Mouse (Mus musculus): ENCODE data around the gene Mb. TPM values are rescaled to one million over a fixed set of nuclear protein-coding genes. Genes with fewer than 3 reads are reported as not detected.

Mb gene
- polyA plus RNA-seq, 1 experiment from 2014 or later = not detected

- no peak for ATAC-seq (ENCODE audit: low FRiP score)
- Histone ChIP-seq H3K4me1 (ENCODE audit: control insufficient read depth, insufficient read depth, low read length) (no peaks in the 10 kb centered on the region; the same call in 1 of the 2 replicates), H3K4me3 (ENCODE audit: low read depth, low read length) (no peak overlapping the region), H3K36me3 (ENCODE audit: control insufficient read depth, insufficient read depth, low read length) (no peaks in the 10 kb centered on the region), H3K27me3 (ENCODE audit: control insufficient read depth, insufficient read depth, low read length) (no peaks in the 10 kb centered on the region), H3K4me2 (no peak overlapping the region), H3K9ac (ENCODE audit: low read length) (no peak overlapping the region), H3K9me3 (ENCODE audit: control insufficient read depth, low read length) (no peaks in the 10 kb centered on the region), H3K27ac (ENCODE audit: low read depth, low read length) (no peak overlapping the region)
- WGBS = 74% methylated on average over 4 of the region's 4 CpGs
- DNase-seq (ENCODE audit: low spot score, missing footprints) = no peak
Observed at GRCm38 (mm10) chr15:77014985-77015384, 35.5 kb downstream of the Mb start.

DNA sequence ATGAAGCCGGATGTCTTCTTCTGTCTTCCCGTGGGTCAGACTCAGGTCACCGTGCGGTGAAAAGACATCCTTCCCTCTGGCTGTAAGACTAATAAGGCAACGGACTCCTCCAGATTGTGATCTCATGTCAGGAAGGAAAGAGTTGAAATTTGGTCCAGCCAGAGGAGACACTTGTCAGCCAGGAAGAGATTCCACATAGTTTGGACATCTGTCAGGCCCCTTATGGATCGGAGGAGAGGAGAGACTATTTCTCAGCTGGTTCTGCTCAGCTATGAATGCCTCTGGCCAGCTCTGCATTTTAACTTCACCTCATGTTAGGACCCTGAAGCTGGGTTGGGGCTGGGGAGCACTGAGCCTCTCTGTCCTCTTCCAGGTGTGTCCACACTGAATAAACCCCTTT lies 36.0 kb downstream of the Mb start:
- H3K27ac ChIP-seq (ENCODE audit: low read depth, low read length) = no peak overlapping the region
- no peak overlapping the region for H3K4me2 ChIP-seq
- DNase-seq (ENCODE audit: low spot score, missing footprints) (no peak), ATAC-seq (ENCODE audit: low FRiP score) (no peak)
- H3K36me3 ChIP-seq (ENCODE audit: control insufficient read depth, insufficient read depth, low read length) = no peaks in the 10 kb centered on the region
- WGBS = 81% methylated on average over 6 of the region's 6 CpGs
- no peak overlapping the region for H3K9ac ChIP-seq (ENCODE audit: low read length)
- H3K4me3 ChIP-seq (ENCODE audit: low read depth, low read length) = no peak overlapping the region
- H3K9me3 ChIP-seq (ENCODE audit: control insufficient read depth, low read length) = no peaks in the 10 kb centered on the region
- no peaks in the 10 kb centered on the region; the same call in 1 of the 2 replicates for H3K4me1 ChIP-seq (ENCODE audit: control insufficient read depth, insufficient read depth, low read length)
- H3K27me3 ChIP-seq (ENCODE audit: control insufficient read depth, insufficient read depth, low read length) = no peaks in the 10 kb centered on the region

DNA sequence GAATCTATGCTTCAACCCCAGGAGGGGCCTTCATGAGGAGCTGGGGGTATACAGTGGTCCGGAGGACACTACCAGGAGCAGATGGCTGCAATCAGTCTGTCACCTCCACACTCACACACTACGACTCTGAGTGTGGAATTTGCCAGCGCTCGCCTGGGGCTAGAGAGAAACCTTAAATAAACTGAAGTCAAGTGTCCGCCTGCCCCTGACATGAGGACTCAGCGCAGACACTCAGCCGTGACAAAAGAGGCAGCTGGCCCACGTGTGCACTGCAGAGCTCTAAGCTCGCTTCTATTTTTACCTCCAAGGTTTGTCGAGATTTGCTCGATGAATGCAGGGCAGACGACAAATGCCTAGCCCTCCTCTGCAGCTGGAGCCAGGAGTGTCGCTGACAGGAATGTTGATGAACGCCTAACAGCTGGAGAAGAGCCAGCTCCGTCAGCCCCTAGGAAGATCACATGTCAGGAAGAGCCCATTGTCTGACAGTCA lies 36.7 kb downstream of the Mb start:
- Histone ChIP-seq H3K27me3 (ENCODE audit: control insufficient read depth, insufficient read depth, low read length) (no peaks in the 10 kb centered on the region), H3K4me1 (ENCODE audit: control insufficient read depth, insufficient read depth, low read length) (no peaks in the 10 kb centered on the region; the same call in 1 of the 2 replicates), H3K9me3 (ENCODE audit: control insufficient read depth, low read length) (no peaks in the 10 kb centered on the region), H3K4me3 (ENCODE audit: low read depth, low read length) (no peak overlapping the region), H3K36me3 (ENCODE audit: control insufficient read depth, insufficient read depth, low read length) (no peaks in the 10 kb centered on the region), H3K27ac (ENCODE audit: low read depth, low read length) (no peak overlapping the region), H3K9ac (ENCODE audit: low read length) (no peak overlapping the region), H3K4me2 (no peak overlapping the region)
- DNase-seq (ENCODE audit: low spot score, missing footprints) = no peak
- WGBS = 57% methylated on average over 15 of the region's 15 CpGs
- ATAC-seq (ENCODE audit: low FRiP score) = no peak

DNA sequence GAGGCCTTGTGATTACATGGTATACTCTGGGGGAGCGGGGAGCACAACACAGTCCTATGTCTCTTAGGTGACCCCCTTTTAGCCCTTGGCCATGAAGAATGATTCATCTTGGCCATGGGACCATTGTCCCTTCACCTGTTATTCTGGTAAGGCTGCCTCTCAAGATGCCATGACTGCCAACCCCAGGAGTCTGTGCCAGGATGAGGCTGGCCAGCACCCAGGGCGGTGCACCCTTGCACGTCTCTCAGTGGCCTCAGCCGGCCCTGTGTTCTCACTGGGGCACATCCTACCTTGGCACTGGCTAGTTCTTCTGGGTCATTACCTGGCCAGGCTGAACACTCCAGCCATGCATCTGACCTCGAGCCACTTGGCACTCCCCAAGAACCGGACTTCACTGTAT lies 41.6 kb downstream of the Mb start:
- Histone ChIP-seq H3K27me3 (ENCODE audit: control insufficient read depth, insufficient read depth, low read length) (no peaks in the 10 kb centered on the region), H3K9ac (ENCODE audit: low read length) (no peak overlapping the region), H3K9me3 (ENCODE audit: control insufficient read depth, low read length) (no peaks in the 10 kb centered on the region), H3K36me3 (ENCODE audit: control insufficient read depth, insufficient read depth, low read length) (no peaks in the 10 kb centered on the region), H3K4me1 (ENCODE audit: control insufficient read depth, insufficient read depth, low read length) (no peaks in the 10 kb centered on the region), H3K27ac (ENCODE audit: low read depth, low read length) (no peak overlapping the region), H3K4me3 (ENCODE audit: low read depth, low read length) (no peak overlapping the region), H3K4me2 (no peak overlapping the region)
- no peak for ATAC-seq (ENCODE audit: low FRiP score)
- WGBS = 92% methylated on average over 6 of the region's 6 CpGs
- DNase-seq (ENCODE audit: low spot score, missing footprints) = no peak

DNA sequence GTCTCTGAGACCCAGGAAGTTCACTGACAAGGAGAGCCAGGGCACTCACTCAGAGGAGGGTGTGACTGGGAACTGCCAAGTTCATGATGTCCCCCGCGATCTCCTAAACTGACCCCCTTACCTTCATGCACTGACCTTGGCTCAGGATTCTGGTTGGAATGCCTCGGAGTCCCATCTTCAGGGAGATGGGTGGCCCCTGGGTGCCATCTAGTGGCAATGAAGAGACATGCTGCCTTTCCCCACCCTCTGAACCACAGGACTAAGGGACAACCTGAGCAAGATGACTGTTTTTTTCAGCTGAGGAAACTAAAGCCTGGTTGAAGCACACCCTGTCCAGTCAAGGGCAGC lies 46.6 kb downstream of the Mb start:
- Histone ChIP-seq H3K9me3 (ENCODE audit: control insufficient read depth, low read length) (no peaks in the 10 kb centered on the region), H3K4me3 (ENCODE audit: low read depth, low read length) (no peak overlapping the region), H3K27ac (ENCODE audit: low read depth, low read length) (no peak overlapping the region), H3K9ac (ENCODE audit: low read length) (no peak overlapping the region), H3K36me3 (ENCODE audit: control insufficient read depth, insufficient read depth, low read length) (no peaks in the 10 kb centered on the region), H3K4me1 (ENCODE audit: control insufficient read depth, insufficient read depth, low read length) (no peaks in the 10 kb centered on the region), H3K4me2 (no peak overlapping the region), H3K27me3 (ENCODE audit: control insufficient read depth, insufficient read depth, low read length) (no peaks in the 10 kb centered on the region)
- WGBS = 27% methylated on average over 3 of the region's 3 CpGs
- ATAC-seq (ENCODE audit: low FRiP score) (no peak), DNase-seq (ENCODE audit: low spot score, missing footprints) (peak; percentile 88)

GRCm38 (mm10) chr15:77003173-77003867 lies 47.1 kb downstream of the Mb start:
- H3K9ac ChIP-seq (ENCODE audit: low read length) = no peak overlapping the region
- 92% methylated on average over 3 of the region's 3 CpGs for WGBS
- no peak overlapping the region for H3K27ac ChIP-seq (ENCODE audit: low read depth, low read length)
- H3K4me2 ChIP-seq = no peak overlapping the region
- H3K27me3 ChIP-seq (ENCODE audit: control insufficient read depth, insufficient read depth, low read length) = no peaks in the 10 kb centered on the region
- ATAC-seq (ENCODE audit: low FRiP score) = no peak
- DNase-seq (ENCODE audit: low spot score, missing footprints) = no peak
- H3K9me3 ChIP-seq (ENCODE audit: control insufficient read depth, low read length) = no peaks in the 10 kb centered on the region
- no peaks in the 10 kb centered on the region for H3K4me1 ChIP-seq (ENCODE audit: control insufficient read depth, insufficient read depth, low read length)
- H3K36me3 ChIP-seq (ENCODE audit: control insufficient read depth, insufficient read depth, low read length) = no peaks in the 10 kb centered on the region
- H3K4me3 ChIP-seq (ENCODE audit: low read depth, low read length) = no peak overlapping the region

DNA sequence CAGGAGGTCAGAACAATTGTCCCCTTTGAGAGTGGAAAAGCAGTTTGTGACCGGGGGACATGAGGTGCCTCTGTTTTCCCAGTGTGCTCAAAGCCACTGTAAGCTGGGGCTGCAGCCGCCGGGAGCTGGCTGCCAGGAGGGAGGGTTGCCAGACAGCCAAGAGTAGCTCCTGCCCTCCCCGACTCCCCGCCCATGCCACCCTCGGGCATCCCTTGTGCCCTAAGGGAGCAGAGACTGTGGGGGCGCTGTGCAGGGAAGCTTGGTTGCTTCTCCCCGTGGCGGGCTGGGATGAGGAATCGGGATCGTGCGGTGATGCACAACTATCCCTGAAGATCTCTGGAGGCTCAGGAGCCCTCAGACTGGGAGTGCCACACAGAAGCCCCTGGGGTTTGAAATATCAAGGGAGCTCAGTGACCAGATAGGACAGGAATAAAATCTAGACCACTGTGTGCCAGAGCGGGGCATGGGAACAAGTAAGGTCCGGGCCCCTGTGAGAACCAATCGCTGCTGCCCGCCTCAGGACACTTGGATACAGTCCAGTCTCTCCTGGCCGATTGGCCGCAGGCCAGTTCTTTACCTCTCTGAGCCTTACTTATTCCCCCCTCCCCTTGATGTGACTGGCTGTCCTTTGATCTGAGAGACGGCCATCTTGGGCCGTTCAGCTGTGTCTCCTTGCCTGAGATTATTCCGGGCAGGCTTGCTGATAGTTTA lies 51.4 kb downstream of the Mb start:
- Histone ChIP-seq H3K4me3 (ENCODE audit: low read depth, low read length) (no peak overlapping the region), H3K27ac (ENCODE audit: low read depth, low read length) (no peak overlapping the region), H3K4me1 (ENCODE audit: control insufficient read depth, insufficient read depth, low read length) (no peaks in the 10 kb centered on the region), H3K9me3 (ENCODE audit: control insufficient read depth, low read length) (no peaks in the 10 kb centered on the region), H3K9ac (ENCODE audit: low read length) (no peak overlapping the region), H3K36me3 (ENCODE audit: control insufficient read depth, insufficient read depth, low read length) (no peaks in the 10 kb centered on the region), H3K27me3 (ENCODE audit: control insufficient read depth, insufficient read depth, low read length) (no peaks in the 10 kb centered on the region), H3K4me2 (no peak overlapping the region)
- ATAC-seq (ENCODE audit: low FRiP score) (no peak), DNase-seq (ENCODE audit: low spot score, missing footprints) (no peak)
- WGBS = 51% methylated on average over 21 of the region's 21 CpGs

GRCm38 (mm10) chr15:76998048-76998447 lies 52.4 kb downstream of the Mb start:
- Histone ChIP-seq H3K4me2 (no peak overlapping the region), H3K36me3 (ENCODE audit: control insufficient read depth, insufficient read depth, low read length) (no peaks in the 10 kb centered on the region), H3K4me3 (ENCODE audit: low read depth, low read length) (no peak overlapping the region), H3K9me3 (ENCODE audit: control insufficient read depth, low read length) (no peaks in the 10 kb centered on the region), H3K27ac (ENCODE audit: low read depth, low read length) (no peak overlapping the region), H3K27me3 (ENCODE audit: control insufficient read depth, insufficient read depth, low read length) (no peaks in the 10 kb centered on the region), H3K4me1 (ENCODE audit: control insufficient read depth, insufficient read depth, low read length) (no peaks in the 10 kb centered on the region), H3K9ac (ENCODE audit: low read length) (no peak overlapping the region)
- ATAC-seq (ENCODE audit: low FRiP score) (no peak), DNase-seq (ENCODE audit: low spot score, missing footprints) (no peak)
- WGBS = 82% methylated on average over 2 of the region's 2 CpGs

DNA sequence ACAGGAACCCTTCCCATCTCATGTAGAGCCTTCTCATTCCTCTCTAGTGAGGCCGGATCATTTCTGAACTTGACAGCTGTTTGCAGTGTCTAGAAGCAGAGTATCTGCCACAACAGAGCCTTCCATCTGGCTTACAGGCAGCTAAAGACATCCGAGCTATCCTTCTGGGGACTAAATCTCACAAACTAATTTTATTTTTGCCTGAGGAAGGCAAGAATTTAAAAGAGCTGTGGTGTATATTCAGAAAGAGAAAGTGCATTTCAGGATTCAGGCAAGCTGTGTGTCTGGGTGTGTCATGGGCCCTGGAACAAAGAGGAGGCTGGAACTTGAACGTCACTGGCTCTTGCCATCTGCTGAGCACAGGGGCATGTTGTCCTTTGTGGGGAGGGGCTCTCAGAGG lies 56.1 kb downstream of the Mb start:
- Histone ChIP-seq H3K4me2 (no peak overlapping the region), H3K27me3 (ENCODE audit: control insufficient read depth, insufficient read depth, low read length) (no peaks in the 10 kb centered on the region), H3K4me3 (ENCODE audit: low read depth, low read length) (no peak overlapping the region), H3K36me3 (ENCODE audit: control insufficient read depth, insufficient read depth, low read length) (no peaks in the 10 kb centered on the region), H3K9ac (ENCODE audit: low read length) (no peak overlapping the region), H3K27ac (ENCODE audit: low read depth, low read length) (no peak overlapping the region), H3K4me1 (ENCODE audit: control insufficient read depth, insufficient read depth, low read length) (no peaks in the 10 kb centered on the region), H3K9me3 (ENCODE audit: control insufficient read depth, low read length) (no peaks in the 10 kb centered on the region)
- DNase-seq (ENCODE audit: low spot score, missing footprints) (no peak), ATAC-seq (ENCODE audit: low FRiP score) (no peak)
- WGBS = 88% methylated on average over 3 of the region's 3 CpGs
